Mouse (Mus musculus): ENCODE measurements around the gene Dlgap1. TPM values are rescaled to one million over a fixed set of nuclear protein-coding genes. Genes with fewer than 3 reads are reported as not detected.

Gene Dlgap1
- polyA plus RNA-seq, 1 experiment from 2014 or later, result 0.03 TPM

DNA sequence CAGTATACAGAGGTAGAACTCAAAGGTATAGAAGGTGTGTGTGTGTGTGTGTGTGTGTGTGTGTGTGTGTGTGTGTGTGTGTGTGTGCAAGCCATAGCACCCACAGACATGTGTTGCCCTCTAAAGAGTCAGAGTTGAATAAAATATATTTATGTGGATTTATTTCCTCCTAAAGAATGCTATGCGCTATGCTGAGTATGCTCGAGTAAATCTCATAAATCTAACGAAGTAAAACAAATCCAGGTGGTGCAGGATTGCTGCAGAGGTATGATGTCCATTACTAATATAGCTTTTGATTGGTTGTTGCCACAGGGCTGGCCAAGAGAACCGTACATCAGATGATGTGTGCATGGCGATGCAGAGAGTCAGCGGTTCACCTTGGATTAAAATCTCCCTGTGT, 222.4 kb downstream of the Dlgap1 start:
- H3K9me3 ChIP-seq (replicated peaks), result no peaks in the 10 kb centered on the region
- ATAC-seq (ENCODE audit: low read depth) (no peak), DNase-seq (no peak)
- H3K4me1 ChIP-seq (replicated peaks), result no peaks in the 10 kb centered on the region
- no peak overlapping the region for H3K27ac ChIP-seq
- no peak overlapping the region for H3K4me3 ChIP-seq (replicated peaks)
- no peaks in the 10 kb centered on the region for H3K27me3 ChIP-seq
- WGBS (ENCODE audit: insufficient replicate concordance), result 66% methylated on average over 6 of the region's 6 CpGs
- no peak overlapping the region for H3K4me2 ChIP-seq
- H3K9ac ChIP-seq, result no peak overlapping the region
- no peaks in the 10 kb centered on the region for H3K36me3 ChIP-seq

DNA sequence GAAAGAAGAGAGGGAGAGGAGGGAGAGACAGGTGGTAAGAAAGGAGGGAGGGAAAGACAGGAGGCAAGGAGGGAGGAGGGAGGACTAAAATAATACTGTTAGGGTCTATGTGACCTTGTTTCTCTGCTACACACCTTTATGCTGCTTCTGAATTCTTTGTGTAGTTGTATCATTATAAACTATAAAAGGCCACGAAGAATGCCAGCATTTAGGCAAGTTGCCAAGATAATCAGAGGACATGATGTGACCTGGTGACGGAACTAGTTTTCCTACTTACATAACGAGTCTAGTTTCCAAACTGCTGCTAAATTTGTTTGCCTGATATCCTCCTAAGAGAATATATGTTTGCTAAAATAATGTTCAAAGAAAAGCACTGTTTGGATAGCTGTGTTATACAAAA, 254.0 kb downstream of the Dlgap1 start:
- 55% methylated on average over 3 of the region's 3 CpGs for WGBS (ENCODE audit: insufficient replicate concordance)
- Histone ChIP-seq H3K4me1 (replicated peaks) (no peaks in the 10 kb centered on the region), H3K4me2 (no peak overlapping the region), H3K27me3 (no peaks in the 10 kb centered on the region), H3K9ac (no peak overlapping the region), H3K9me3 (replicated peaks) (no peaks in the 10 kb centered on the region), H3K27ac (no peak overlapping the region), H3K36me3 (no peaks in the 10 kb centered on the region), H3K4me3 (replicated peaks) (no peak overlapping the region)
- DNase-seq (no peak), ATAC-seq (ENCODE audit: low read depth) (no peak)

DNA sequence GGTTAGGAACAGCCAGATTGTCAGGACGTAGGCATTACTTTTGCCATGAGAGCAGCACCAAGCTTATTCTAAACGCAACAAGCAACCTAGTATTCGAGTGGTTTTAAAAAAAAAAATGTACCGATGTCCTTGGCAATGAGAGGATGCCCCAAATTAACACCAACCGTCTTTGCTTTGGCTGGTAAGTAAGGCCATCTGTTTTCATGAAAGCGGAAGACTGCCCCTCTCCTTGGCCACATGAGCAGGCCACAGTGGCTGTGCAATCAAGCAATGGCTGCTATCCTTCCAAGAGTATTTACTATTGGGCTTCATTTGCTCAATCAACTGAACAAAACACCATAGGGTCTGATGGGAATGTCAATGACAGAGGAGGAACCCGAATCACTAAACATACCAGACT, 278.5 kb downstream of the Dlgap1 start:
- H3K4me1 ChIP-seq (replicated peaks), result no peaks in the 10 kb centered on the region
- no peak overlapping the region for H3K4me2 ChIP-seq
- no peak overlapping the region for H3K9ac ChIP-seq
- ATAC-seq (ENCODE audit: low read depth) (no peak), DNase-seq (no peak)
- no peaks in the 10 kb centered on the region for H3K27me3 ChIP-seq
- H3K4me3 ChIP-seq (replicated peaks), result no peak overlapping the region
- H3K27ac ChIP-seq, result no peak overlapping the region
- WGBS (ENCODE audit: insufficient replicate concordance), result 66% methylated on average over 7 of the region's 7 CpGs
- no peaks in the 10 kb centered on the region for H3K36me3 ChIP-seq
- H3K9me3 ChIP-seq (replicated peaks), result no peaks in the 10 kb centered on the region

DNA sequence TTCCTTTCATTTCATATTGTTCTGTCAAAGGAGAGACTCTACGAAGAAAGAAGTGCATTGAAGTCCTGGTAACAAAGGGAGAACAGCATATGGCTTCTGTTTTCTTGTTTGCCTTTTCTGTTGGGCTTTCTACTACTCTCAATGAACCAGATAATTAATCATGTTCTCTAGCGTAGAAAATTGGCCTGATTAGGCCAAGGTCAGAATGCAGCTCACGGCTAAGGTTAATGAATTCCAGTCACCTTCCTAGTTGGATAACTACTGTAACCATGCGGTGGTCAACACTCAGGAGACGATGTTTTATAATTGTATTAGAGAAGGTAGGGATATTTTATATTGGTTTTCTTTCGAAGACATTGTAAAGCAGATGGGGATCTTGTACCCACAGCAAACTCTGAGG, 279.4 kb downstream of the Dlgap1 start:
- no peak for ATAC-seq (ENCODE audit: low read depth)
- no peak overlapping the region for H3K4me3 ChIP-seq (replicated peaks)
- H3K27ac ChIP-seq, result no peak overlapping the region
- H3K9ac ChIP-seq, result no peak overlapping the region
- WGBS (ENCODE audit: insufficient replicate concordance), result 65% methylated on average over 6 of the region's 6 CpGs
- H3K27me3 ChIP-seq, result no peaks in the 10 kb centered on the region
- no peaks in the 10 kb centered on the region for H3K4me1 ChIP-seq (replicated peaks)
- no peaks in the 10 kb centered on the region for H3K36me3 ChIP-seq
- no peaks in the 10 kb centered on the region for H3K9me3 ChIP-seq (replicated peaks)
- no peak for DNase-seq
- H3K4me2 ChIP-seq, result no peak overlapping the region

DNA sequence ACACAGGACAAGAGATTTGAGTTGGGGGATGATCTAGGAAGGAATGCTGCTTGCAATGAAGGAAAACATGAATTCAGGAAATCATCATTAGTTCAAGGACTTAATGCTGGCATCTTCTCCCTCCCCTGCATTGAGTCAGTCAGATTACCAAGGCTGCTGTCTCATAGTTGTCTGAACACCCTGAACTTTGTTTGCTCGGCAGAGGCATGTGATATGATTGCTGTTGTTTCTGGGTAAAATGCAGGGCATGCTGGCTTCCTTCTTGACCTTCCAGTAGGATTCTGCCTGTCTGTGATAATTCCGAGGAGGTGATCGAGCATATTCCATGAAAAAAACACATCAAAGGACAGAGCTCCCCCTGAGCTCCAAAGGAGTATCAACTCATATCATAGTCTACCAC, 283.6 kb downstream of the Dlgap1 start:
- Histone ChIP-seq H3K9me3 (replicated peaks) (no peaks in the 10 kb centered on the region), H3K27ac (no peak overlapping the region), H3K4me2 (no peak overlapping the region), H3K9ac (no peak overlapping the region), H3K27me3 (no peaks in the 10 kb centered on the region), H3K36me3 (no peaks in the 10 kb centered on the region), H3K4me3 (replicated peaks) (no peak overlapping the region), H3K4me1 (replicated peaks) (no peaks in the 10 kb centered on the region)
- no peak for ATAC-seq (ENCODE audit: low read depth)
- 60% methylated on average over 3 of the region's 3 CpGs for WGBS (ENCODE audit: insufficient replicate concordance)
- DNase-seq, result no peak

DNA sequence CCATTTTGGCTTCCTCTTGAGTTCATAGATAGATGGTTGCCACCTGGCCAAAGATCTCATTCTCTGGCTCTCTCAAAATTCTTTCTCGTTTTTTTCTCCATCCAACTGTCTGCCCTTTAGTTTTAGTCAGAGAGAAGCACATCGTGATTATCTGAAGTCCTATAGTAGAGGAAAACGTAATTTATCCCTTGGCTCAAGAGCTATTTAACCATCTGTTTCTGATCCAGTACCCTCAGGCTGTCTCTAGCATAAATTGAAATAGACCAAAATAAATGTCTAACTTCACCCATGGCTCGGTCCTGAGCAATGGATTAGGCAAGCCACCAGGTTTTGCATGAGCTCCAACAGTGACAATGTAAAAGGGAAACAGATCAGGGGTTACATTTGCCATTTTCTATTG, 287.5 kb downstream of the Dlgap1 start:
- Histone ChIP-seq H3K4me2 (no peak overlapping the region), H3K27me3 (no peaks in the 10 kb centered on the region), H3K27ac (no peak overlapping the region), H3K4me1 (replicated peaks) (no peaks in the 10 kb centered on the region), H3K36me3 (no peaks in the 10 kb centered on the region), H3K9ac (no peak overlapping the region), H3K4me3 (replicated peaks) (no peak overlapping the region), H3K9me3 (replicated peaks) (no peaks in the 10 kb centered on the region)
- DNase-seq, result no peak
- no peak for ATAC-seq (ENCODE audit: low read depth)
- 50% methylated on average over 4 of the region's 4 CpGs for WGBS (ENCODE audit: insufficient replicate concordance)

DNA sequence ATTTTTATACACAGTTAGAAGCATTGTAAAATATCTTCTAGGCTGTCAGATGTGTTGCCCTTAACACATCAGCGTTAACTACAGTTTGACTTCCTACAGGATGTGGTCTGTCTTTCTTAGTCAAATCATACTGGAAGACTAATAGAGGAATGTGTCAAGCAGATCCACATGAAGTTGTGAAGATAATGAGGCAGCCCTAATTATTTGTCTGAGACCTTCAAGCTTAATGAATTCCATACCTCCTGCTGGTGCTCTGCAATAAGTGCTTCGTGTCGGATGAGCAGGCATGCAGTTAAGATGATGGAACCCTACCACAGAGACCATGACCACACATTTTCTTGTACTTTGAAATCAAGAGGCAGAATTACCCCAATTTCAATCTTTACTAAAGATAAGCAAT, 294.3 kb downstream of the Dlgap1 start:
- Histone ChIP-seq H3K4me2 (no peak overlapping the region), H3K4me1 (replicated peaks) (no peaks in the 10 kb centered on the region), H3K9ac (no peak overlapping the region), H3K4me3 (replicated peaks) (no peak overlapping the region), H3K27ac (no peak overlapping the region), H3K27me3 (no peaks in the 10 kb centered on the region), H3K36me3 (no peaks in the 10 kb centered on the region), H3K9me3 (replicated peaks) (no peaks in the 10 kb centered on the region)
- 71% methylated on average over 3 of the region's 3 CpGs for WGBS (ENCODE audit: insufficient replicate concordance)
- ATAC-seq (ENCODE audit: low read depth) (no peak), DNase-seq (no peak)

DNA sequence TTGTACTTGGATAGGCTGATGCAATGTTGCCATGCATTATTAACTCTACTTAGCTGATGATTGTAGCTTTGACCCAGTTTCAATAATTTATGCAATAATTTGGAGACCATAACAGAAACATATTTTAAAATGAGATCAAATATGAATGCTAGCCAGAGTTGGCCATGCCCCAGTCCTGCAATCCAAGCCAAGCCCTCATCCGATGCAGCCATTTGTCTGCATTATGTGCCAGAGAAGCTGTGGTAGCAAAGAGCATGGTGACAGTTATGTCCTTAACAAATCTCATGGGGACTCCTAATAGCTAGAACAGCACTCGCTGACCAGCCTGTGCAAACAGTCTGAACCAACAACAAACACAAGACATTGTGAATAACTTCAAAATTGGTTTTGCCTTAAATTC, 303.3 kb downstream of the Dlgap1 start:
- H3K4me1 ChIP-seq (replicated peaks), result no peaks in the 10 kb centered on the region
- H3K36me3 ChIP-seq, result no peaks in the 10 kb centered on the region
- no peaks in the 10 kb centered on the region for H3K9me3 ChIP-seq (replicated peaks)
- H3K9ac ChIP-seq, result no peak overlapping the region
- WGBS (ENCODE audit: insufficient replicate concordance), result 75% methylated on average over 2 of the region's 2 CpGs
- H3K4me3 ChIP-seq (replicated peaks), result no peak overlapping the region
- no peak overlapping the region for H3K4me2 ChIP-seq
- no peaks in the 10 kb centered on the region for H3K27me3 ChIP-seq
- ATAC-seq (ENCODE audit: low read depth), result no peak
- no peak for DNase-seq
- H3K27ac ChIP-seq, result no peak overlapping the region

DNA sequence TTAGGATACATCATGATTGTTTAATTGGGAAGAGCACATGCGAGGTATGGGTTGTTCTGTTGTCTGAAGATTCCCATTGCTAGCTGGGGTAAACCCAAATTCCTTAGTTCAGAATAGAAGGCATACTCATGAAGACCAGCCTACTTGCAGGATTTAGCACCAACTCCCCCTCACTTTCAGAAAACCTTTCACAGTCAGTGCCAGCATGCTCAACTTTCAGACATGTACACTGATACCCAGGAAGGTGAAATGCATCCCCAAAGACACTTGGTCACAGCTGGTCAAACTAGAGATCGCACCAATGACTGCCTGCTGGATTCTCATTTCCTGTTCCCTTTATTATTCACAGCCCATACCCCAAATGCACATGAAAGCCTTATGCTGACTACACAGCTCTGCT, 318.8 kb downstream of the Dlgap1 start:
- Histone ChIP-seq H3K27ac (no peak overlapping the region), H3K27me3 (no peaks in the 10 kb centered on the region), H3K4me3 (replicated peaks) (no peak overlapping the region), H3K36me3 (no peaks in the 10 kb centered on the region), H3K9me3 (replicated peaks) (no peaks in the 10 kb centered on the region), H3K4me2 (no peak overlapping the region), H3K9ac (no peak overlapping the region), H3K4me1 (replicated peaks) (no peaks in the 10 kb centered on the region)
- DNase-seq, result no peak
- 64% methylated on average over 2 of the region's 2 CpGs for WGBS (ENCODE audit: insufficient replicate concordance)
- no peak for ATAC-seq (ENCODE audit: low read depth)

DNA sequence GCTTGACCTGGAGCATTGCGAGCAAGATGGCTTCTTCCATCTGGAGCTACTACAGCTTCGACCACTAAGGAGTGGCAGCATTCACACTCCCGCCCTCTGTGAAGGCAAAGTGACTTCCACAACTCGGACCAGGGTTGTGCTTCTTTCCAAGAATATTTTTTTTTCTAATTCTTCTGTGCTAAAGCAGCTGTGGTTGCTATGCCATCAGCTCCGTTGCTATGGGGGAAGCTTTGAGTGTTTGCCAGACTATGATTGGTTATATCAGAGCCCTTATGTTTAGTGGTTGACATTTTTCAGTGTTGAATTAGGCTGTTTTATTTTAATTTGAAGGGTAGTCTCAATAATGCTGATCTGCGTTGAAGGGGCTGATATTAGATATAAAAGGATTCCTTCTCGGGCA, 325.2 kb downstream of the Dlgap1 start:
- Histone ChIP-seq H3K4me3 (replicated peaks) (no peak overlapping the region), H3K9me3 (replicated peaks) (no peaks in the 10 kb centered on the region), H3K9ac (no peak overlapping the region), H3K4me2 (no peak overlapping the region), H3K27me3 (no peaks in the 10 kb centered on the region), H3K36me3 (no peaks in the 10 kb centered on the region), H3K4me1 (replicated peaks) (no peaks in the 10 kb centered on the region), H3K27ac (no peak overlapping the region)
- DNase-seq (no peak), ATAC-seq (ENCODE audit: low read depth) (no peak)
- 67% methylated on average over 7 of the region's 7 CpGs for WGBS (ENCODE audit: insufficient replicate concordance)

DNA sequence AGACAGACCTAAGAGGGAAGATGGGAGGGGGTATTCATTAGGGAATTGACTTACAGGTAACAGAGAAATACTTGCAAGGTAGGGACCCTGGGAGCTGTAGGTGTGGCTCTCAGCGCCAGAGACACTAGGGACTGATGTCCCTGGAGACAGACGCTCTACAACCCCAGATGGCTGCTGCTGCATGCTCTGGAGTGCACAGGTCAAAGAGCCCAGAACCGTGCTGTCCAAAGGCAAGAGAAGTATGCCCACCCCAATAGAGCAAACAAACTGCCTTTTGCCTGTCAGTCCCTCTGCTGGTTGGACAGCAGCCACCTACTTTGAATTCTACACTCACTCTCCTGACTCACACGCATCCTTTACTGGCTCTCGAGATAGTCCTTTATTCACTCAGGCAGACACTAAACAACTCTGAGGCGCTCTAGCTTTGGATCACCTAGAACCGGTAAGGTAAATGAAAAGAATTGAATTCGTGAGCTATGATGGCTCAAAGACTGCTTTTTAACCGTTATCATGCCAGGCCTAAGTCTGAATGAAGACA, 333.1 kb downstream of the Dlgap1 start:
- DNase-seq (no peak), ATAC-seq (ENCODE audit: low read depth) (no peak)
- no peak overlapping the region for H3K27ac ChIP-seq
- no peaks in the 10 kb centered on the region for H3K36me3 ChIP-seq
- H3K27me3 ChIP-seq, result no peaks in the 10 kb centered on the region
- no peaks in the 10 kb centered on the region for H3K4me1 ChIP-seq (replicated peaks)
- H3K4me3 ChIP-seq (replicated peaks), result no peak overlapping the region
- no peak overlapping the region for H3K4me2 ChIP-seq
- WGBS (ENCODE audit: insufficient replicate concordance), result 59% methylated on average over 9 of the region's 9 CpGs
- H3K9ac ChIP-seq, result no peak overlapping the region
- no peaks in the 10 kb centered on the region for H3K9me3 ChIP-seq (replicated peaks)

DNA sequence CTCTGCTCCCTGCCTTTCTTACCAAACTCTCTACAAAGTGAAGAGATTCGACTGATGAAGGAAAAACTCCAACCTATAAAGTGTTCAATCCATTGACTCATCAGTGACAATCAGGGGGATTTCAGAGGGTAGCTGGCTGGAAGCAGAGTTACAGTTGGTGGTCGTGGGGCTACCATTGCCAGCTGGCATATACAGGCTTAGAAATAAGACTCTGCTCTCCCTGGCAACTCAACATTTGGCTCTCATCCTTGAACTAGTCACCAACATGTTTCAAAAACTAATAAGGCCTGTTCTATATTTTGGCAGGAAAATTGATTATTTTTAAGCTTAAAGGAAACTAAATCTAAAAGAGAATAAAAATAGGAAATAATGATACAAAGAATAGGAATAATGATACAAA, 333.8 kb downstream of the Dlgap1 start:
- WGBS (ENCODE audit: insufficient replicate concordance), result 54% methylated on average over 2 of the region's 2 CpGs
- no peak for ATAC-seq (ENCODE audit: low read depth)

More for the DNA sequence above, 333.8 kb downstream of the Dlgap1 start:
- no peak overlapping the region for H3K4me3 ChIP-seq (replicated peaks)
- no peaks in the 10 kb centered on the region for H3K9me3 ChIP-seq (replicated peaks)
- H3K4me2 ChIP-seq, result no peak overlapping the region
- H3K27ac ChIP-seq, result no peak overlapping the region
- no peak for DNase-seq
- H3K4me1 ChIP-seq (replicated peaks), result no peaks in the 10 kb centered on the region
- no peaks in the 10 kb centered on the region for H3K36me3 ChIP-seq
- no peak overlapping the region for H3K9ac ChIP-seq
- H3K27me3 ChIP-seq, result no peaks in the 10 kb centered on the region
